Mouse (Mus musculus): ENCODE results near the gene Nsmce3. TPM values are rescaled to one million over a fixed set of nuclear protein-coding genes. Genes with fewer than 3 reads are reported as not detected.

Nsmce3 gene
- polyA plus RNA-seq, 1 experiment from 2014 or later, result 11.8 TPM

DNA sequence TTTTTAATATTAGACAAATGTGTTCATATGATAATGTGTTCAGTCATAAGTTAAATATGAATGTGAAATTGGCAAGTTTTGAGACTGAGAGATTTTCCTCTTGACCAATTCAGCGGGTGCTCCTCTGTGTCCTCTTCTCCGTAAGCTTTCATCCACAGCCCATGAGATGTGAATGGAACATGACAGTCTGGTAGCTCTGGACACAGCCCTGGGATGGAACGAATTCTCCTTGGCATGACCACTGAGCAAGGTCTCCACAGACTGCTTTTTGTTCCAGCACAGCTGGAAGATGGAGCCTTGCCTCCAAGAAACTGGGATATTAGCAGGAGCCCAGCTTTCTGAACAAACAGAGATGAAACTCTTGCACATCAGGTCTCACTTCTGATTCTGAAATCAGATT lies 9.8 kb downstream of the Nsmce3 start:
- 80% methylated on average over 3 of the region's 3 CpGs for WGBS
- Histone ChIP-seq H3K4me1 (no peaks in the 10 kb centered on the region), H3K4me2 (replicated peaks) (no peak overlapping the region), H3K36me3 (no peaks in the 10 kb centered on the region), H3K4me3 (replicated peaks) (no peak overlapping the region), H3K9ac (no peak overlapping the region), H3K27ac (replicated peaks) (no peak overlapping the region), H3K9me3 (replicated peaks) (no peaks in the 10 kb centered on the region), H3K27me3 (no peaks in the 10 kb centered on the region)
- ATAC-seq (ENCODE audit: insufficient number of reproducible peaks, low FRiP score, low TSS enrichment, low read depth), result no peak

DNA sequence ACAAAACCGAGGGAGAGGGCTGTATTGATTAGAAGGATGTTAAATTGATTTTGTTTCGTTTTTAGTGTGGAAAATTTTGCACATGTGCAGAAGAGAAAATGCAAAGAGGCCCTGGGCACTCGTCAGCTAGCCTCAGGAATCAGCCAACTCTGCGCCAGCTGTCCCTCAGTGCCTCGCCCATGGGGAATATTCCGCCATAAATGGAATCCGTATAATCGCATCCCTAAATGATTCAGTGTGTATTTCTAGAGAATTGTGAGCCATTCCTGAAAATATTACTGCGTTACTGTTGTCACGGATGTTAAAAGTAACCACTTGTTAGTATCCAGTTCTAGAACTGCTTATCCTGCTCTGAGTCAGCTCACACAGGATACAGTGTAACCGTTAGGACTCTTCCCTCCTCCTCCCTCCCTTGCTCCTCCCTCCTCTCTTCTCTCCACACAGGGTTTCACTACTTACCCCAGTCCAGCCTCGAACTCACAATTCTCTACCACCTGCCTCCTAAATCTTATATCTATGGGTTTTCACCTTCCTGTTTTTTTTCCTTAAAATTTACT lies 16.2 kb downstream of the Nsmce3 start:
- Histone ChIP-seq H3K36me3 (no peaks in the 10 kb centered on the region), H3K4me2 (replicated peaks) (peak overlapping the region; percentile 45), H3K9ac (no peak overlapping the region), H3K4me3 (replicated peaks) (peak overlapping the region; percentile 31), H3K9me3 (replicated peaks) (no peaks in the 10 kb centered on the region), H3K27ac (replicated peaks) (peak overlapping the region; percentile 88), H3K27me3 (no peaks in the 10 kb centered on the region), H3K4me1 (no peaks in the 10 kb centered on the region)
- WGBS, result 30% methylated on average over 12 of the region's 12 CpGs
- peak; percentile 83 for ATAC-seq (ENCODE audit: insufficient number of reproducible peaks, low FRiP score, low TSS enrichment, low read depth)

DNA sequence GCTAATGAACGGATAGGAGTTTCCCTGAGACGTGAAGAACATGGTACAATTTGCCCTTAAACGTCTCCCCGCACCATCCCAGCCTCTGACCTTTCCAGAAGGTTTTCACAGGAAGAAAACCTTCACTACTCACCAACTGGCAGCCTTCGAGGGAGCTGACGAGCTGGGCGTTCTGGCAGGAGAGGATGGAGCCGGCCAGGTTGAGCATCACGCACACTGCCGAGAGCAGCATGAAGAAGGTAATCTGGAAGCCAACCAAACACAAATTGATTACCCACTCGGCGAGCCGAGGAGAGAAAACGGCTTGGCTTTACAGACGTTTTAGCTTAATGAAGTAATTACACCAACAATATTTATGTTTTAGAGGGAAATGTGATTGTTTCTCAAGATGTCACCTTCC lies 16.8 kb downstream of the Nsmce3 start:
- H3K9ac ChIP-seq, result no peak overlapping the region
- peak overlapping the region; percentile 45 for H3K4me2 ChIP-seq (replicated peaks)
- H3K4me1 ChIP-seq, result no peaks in the 10 kb centered on the region
- peak overlapping the region; percentile 88 for H3K27ac ChIP-seq (replicated peaks)
- no peaks in the 10 kb centered on the region for H3K27me3 ChIP-seq
- 0 out of 2 replicates have a peak, but pooled peaks have one; percentile 29 for ATAC-seq (ENCODE audit: insufficient number of reproducible peaks, low FRiP score, low TSS enrichment, low read depth)
- no peaks in the 10 kb centered on the region for H3K36me3 ChIP-seq
- H3K4me3 ChIP-seq (replicated peaks), result peak overlapping the region; percentile 31
- 35% methylated on average over 15 of the region's 15 CpGs for WGBS
- no peaks in the 10 kb centered on the region for H3K9me3 ChIP-seq (replicated peaks)

DNA sequence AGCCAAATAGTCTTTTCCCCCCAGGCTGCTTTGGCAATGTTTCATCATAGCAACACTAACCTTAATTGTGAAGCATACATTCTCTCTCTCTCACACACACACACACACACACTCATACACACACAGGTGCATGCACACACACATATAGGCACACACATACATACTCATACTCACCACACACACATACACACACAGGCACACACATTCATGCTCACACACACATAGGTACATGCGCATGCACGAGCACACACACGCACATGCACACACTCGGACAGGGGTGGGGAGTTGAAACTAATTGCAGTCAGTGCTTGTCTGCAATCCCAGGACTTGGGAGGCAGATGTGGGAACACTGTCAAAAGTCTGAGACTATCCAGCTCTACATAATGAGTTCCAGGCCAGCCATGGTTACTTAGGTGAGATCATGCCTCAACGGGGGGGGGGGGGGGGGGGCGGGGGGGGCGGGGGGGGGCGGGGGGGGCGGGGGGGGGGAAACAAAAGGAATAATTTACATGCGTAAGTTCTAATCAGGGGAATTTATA lies 17.3 kb downstream of the Nsmce3 start:
- ATAC-seq (ENCODE audit: insufficient number of reproducible peaks, low FRiP score, low TSS enrichment, low read depth), result peak; percentile 71
- H3K4me3 ChIP-seq (replicated peaks), result peak overlapping the region; percentile 31; the same call in 1 of the 2 replicates
- H3K4me1 ChIP-seq, result no peaks in the 10 kb centered on the region
- H3K9me3 ChIP-seq (replicated peaks), result no peaks in the 10 kb centered on the region
- H3K27me3 ChIP-seq, result no peaks in the 10 kb centered on the region
- H3K36me3 ChIP-seq, result no peaks in the 10 kb centered on the region
- 39% methylated on average over 5 of the region's 10 CpGs for WGBS
- peak overlapping the region; percentile 88; the same call in 1 of the 2 replicates for H3K27ac ChIP-seq (replicated peaks)
- no peak overlapping the region for H3K9ac ChIP-seq
- peak overlapping the region; percentile 45 for H3K4me2 ChIP-seq (replicated peaks)

DNA sequence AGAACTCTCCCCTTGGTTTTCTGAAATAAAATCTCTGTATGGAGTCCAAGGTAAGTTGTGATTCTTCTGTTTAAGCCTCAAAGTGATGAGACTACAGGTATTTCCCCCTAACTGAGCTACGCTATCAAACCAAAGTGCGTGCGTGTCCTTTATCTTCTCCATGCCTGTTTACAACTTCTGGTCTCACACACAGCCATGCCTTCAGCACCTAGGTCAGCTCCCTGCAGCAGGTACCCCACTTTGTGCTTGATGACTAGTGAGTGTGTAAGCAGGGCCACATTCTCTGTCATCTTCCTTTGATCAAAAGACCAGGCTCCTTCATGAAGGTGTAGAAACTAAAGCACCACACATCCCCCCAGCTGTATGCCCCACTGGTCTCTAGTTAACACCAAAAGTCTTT lies 22.0 kb downstream of the Nsmce3 start:
- 40% methylated on average over 3 of the region's 3 CpGs for WGBS

DNA sequence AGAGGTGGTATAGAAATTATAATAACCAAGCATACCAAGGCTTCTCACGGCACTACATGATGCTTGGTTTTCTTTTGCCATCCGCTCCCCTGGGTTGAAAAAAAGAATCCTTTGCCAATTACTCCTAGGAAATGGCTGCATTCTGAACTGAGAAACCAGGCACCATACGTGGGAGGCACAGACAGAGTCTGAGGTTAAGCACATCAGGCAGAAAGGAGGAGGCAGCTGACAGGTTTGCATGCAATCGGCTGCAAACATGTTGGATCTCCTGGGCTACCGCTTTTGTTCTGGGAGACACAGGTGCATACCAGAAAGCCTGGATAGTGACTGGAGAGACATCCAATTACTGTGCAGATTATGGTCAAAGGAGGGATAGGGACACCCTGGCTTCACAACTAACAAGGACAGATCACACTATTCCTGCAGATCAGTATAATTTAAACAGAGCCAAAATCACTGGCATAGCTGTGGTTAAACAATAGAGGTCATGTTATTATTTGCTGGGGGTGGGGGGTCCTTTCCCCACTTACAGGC lies 25.4 kb downstream of the Nsmce3 start:
- no peak overlapping the region for H3K27ac ChIP-seq (replicated peaks)
- no peak for ATAC-seq (ENCODE audit: insufficient number of reproducible peaks, low FRiP score, low TSS enrichment, low read depth)
- no peak overlapping the region for H3K9ac ChIP-seq
- no peaks in the 10 kb centered on the region for H3K27me3 ChIP-seq
- 74% methylated on average over 5 of the region's 5 CpGs for WGBS
- no peaks in the 10 kb centered on the region for H3K9me3 ChIP-seq (replicated peaks)
- H3K4me2 ChIP-seq (replicated peaks), result no peak overlapping the region
- H3K4me3 ChIP-seq (replicated peaks), result no peak overlapping the region
- no peaks in the 10 kb centered on the region for H3K36me3 ChIP-seq
- H3K4me1 ChIP-seq, result no peaks in the 10 kb centered on the region

More for the DNA sequence above, 22.0 kb downstream of the Nsmce3 start:
- H3K9me3 ChIP-seq (replicated peaks), result no peaks in the 10 kb centered on the region
- no peak overlapping the region for H3K4me3 ChIP-seq (replicated peaks)
- ATAC-seq (ENCODE audit: insufficient number of reproducible peaks, low FRiP score, low TSS enrichment, low read depth), result no peak
- H3K4me2 ChIP-seq (replicated peaks), result no peak overlapping the region
- H3K4me1 ChIP-seq, result no peaks in the 10 kb centered on the region
- no peaks in the 10 kb centered on the region for H3K36me3 ChIP-seq
- no peaks in the 10 kb centered on the region for H3K27me3 ChIP-seq
- no peak overlapping the region for H3K9ac ChIP-seq
- no peak overlapping the region for H3K27ac ChIP-seq (replicated peaks)

DNA sequence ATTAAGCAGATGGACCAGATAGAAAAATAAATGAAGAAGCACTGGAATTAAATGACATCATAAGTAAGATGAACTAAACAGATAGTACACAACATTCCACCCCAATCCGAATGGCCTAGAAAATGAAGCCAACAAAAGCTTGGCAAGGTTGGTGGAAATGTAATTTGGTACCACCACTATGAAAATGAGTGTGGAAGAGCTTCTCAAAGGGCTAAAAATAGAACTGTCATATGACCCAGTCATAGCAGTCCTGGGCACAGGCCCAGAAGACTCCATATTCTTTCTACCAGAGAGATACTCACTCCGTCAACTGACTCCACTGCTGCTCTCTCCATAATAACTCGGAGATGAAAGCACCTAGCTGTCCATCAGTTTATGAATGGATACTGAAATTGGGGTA lies 26.7 kb downstream of the Nsmce3 start:
- H3K4me2 ChIP-seq (replicated peaks), result no peak overlapping the region
- no peak for ATAC-seq (ENCODE audit: insufficient number of reproducible peaks, low FRiP score, low TSS enrichment, low read depth)
- H3K27me3 ChIP-seq, result no peaks in the 10 kb centered on the region
- 0 out of 2 replicates have a peak, but pooled peaks cover under 1% of the 10 kb centered on the region for H3K4me1 ChIP-seq
- H3K4me3 ChIP-seq (replicated peaks), result no peak overlapping the region
- no peaks in the 10 kb centered on the region for H3K36me3 ChIP-seq
- 56% methylated on average over 3 of the region's 3 CpGs for WGBS
- no peak overlapping the region for H3K9ac ChIP-seq
- H3K27ac ChIP-seq (replicated peaks), result no peak overlapping the region
- no peaks in the 10 kb centered on the region for H3K9me3 ChIP-seq (replicated peaks)

DNA sequence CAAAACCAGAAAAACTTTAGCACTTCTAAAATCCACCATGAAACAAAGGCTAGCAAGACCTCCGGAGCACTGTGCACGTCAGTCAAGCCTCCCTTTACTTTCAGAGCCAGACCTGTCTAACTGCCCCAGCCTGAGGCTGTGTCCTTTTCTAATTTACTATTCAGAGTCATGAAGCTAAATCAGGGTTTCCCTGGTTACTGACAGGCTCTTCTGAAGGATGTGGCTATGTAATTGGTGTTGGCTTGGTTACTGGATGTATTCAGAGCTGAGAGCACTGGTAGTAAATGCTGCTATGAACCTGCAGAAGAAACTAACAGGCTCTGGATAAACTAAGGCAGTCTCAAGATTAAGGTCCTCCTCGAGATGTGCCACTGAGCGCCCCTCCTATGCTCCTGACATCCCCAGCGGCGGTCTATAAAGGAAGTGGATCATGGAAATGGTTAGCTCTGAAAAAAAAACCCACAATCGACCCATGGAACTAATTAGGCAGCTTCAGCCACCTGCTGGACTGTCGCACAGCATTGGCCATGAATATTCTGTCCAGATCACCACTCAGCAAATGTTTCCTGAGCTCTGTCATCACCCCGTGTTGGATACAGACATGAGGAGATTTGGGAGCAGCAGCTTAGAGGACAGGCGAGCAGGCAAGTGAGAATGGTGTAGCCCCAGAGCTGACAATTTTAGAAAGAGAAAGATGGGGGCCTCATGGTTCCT lies 31.7 kb downstream of the Nsmce3 start:
- Histone ChIP-seq H3K4me3 (replicated peaks) (no peak overlapping the region), H3K27ac (replicated peaks) (no peak overlapping the region), H3K27me3 (no peaks in the 10 kb centered on the region), H3K4me1 (peaks cover 17% of the 10 kb centered on the region), H3K9ac (no peak overlapping the region), H3K36me3 (no peaks in the 10 kb centered on the region), H3K9me3 (replicated peaks) (no peaks in the 10 kb centered on the region), H3K4me2 (replicated peaks) (no peak overlapping the region)
- no peak for ATAC-seq (ENCODE audit: insufficient number of reproducible peaks, low FRiP score, low TSS enrichment, low read depth)
- 32% methylated on average over 10 of the region's 10 CpGs for WGBS

DNA sequence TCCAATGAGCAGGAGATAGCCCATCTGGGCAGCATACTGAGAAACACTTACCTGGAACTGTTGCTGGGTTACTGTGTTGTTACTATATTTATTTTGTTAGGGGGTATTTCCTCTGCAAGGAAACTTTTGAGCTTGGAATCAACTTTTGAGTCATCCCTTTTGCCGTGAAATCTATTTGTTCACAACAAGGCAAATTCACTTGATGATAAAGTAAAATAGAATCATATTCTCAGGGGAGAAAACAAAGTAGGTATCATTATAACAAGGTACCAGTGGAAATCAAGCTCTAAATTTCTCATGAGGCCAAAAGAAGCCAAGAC lies 32.3 kb downstream of the Nsmce3 start:
- Histone ChIP-seq H3K4me2 (replicated peaks) (peak overlapping the region; percentile 51; the same call in 1 of the 2 replicates), H3K36me3 (no peaks in the 10 kb centered on the region), H3K27me3 (no peaks in the 10 kb centered on the region), H3K27ac (replicated peaks) (no peak overlapping the region), H3K9ac (no peak overlapping the region), H3K9me3 (replicated peaks) (no peaks in the 10 kb centered on the region), H3K4me1 (peaks cover 17% of the 10 kb centered on the region), H3K4me3 (replicated peaks) (no peak overlapping the region)
- ATAC-seq (ENCODE audit: insufficient number of reproducible peaks, low FRiP score, low TSS enrichment, low read depth), result no peak
- WGBS, result 76% methylated on average over 1 of the region's 1 CpGs

DNA sequence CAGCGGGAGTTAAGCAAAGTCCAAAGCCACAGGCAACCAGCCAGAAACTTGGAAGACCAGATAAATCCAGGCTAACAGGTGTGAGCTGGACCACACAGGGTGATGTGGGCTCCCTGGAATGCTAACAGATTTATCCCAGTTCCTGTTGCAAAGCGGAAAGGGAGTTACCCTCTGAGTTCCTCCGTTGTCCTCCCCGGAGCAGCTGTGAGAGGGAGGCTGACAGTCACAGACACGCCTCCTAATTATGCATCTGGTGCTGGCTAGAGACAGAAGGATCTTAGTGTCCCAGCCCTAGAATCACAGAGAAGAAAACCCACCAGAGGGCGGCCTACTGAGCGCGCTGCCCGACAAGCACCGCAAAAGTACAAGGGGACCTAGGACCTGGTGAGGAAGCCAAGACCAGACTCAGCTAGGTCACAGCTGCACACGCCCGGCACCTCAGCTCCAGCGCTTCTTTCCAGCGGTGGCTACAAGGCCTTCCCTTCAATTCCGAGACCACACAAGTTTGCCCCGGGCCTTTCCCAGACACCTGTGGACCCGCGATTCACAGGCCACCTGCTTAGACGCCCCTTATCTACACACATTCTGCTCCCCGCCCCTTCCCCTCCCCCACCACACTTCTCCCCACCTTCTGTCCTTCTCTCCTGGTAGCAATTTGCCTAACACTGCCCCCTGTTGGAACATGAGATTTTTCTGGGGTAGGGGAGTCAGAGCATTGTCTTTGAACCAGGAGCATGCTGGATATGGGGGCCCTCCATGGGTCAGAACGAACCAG lies 32.8 kb downstream of the Nsmce3 start:
- 3% methylated on average over 21 of the region's 21 CpGs for WGBS
- H3K4me1 ChIP-seq, result peaks cover 17% of the 10 kb centered on the region
- H3K27ac ChIP-seq (replicated peaks), result 0 out of 2 replicates have a peak overlapping the region, but pooled peaks have one; percentile 39
- H3K36me3 ChIP-seq, result no peaks in the 10 kb centered on the region
- H3K9ac ChIP-seq, result no peak overlapping the region
- peak; percentile 85 for ATAC-seq (ENCODE audit: insufficient number of reproducible peaks, low FRiP score, low TSS enrichment, low read depth)
- peak overlapping the region; percentile 51 for H3K4me2 ChIP-seq (replicated peaks)
- H3K4me3 ChIP-seq (replicated peaks), result peak overlapping the region; percentile 24
- no peaks in the 10 kb centered on the region for H3K9me3 ChIP-seq (replicated peaks)
- H3K27me3 ChIP-seq, result no peaks in the 10 kb centered on the region

DNA sequence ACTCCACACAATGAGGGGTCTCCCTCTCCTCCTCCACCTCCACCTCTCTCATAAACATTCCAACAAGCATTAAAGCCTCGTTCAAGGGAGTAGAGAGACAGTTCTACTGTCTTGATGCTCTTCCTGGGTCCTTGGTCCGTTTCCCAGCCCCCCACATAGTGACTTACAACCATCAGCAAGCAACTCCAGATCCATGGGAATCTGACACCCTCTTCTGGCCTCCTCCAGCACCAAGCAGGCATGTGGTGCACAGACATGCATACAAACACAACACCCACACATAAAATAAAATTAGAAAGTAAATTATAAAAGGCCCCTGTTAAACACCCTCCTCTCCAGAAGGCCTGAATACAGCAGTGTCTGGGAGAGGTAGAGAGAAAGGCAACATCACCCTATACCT lies 33.5 kb downstream of the Nsmce3 start:
- peak overlapping the region; percentile 51 for H3K4me2 ChIP-seq (replicated peaks)
- H3K9me3 ChIP-seq (replicated peaks), result no peaks in the 10 kb centered on the region
- no peak overlapping the region for H3K4me3 ChIP-seq (replicated peaks)
- ATAC-seq (ENCODE audit: insufficient number of reproducible peaks, low FRiP score, low TSS enrichment, low read depth), result peak; percentile 34; the same call in 1 of the 2 replicates
- no peaks in the 10 kb centered on the region for H3K36me3 ChIP-seq
- H3K27me3 ChIP-seq, result no peaks in the 10 kb centered on the region
- 49% methylated on average over 2 of the region's 2 CpGs for whole genome bisulfite sequencing
- peaks cover 17% of the 10 kb centered on the region for H3K4me1 ChIP-seq
- no peak overlapping the region for H3K9ac ChIP-seq
- H3K27ac ChIP-seq (replicated peaks), result 0 out of 2 replicates have a peak overlapping the region, but pooled peaks have one; percentile 39
